Mouse (Mus musculus) layer of hippocampus, adult 2 months (tissue): ENCODE results near the gene Ptprm. TPM values are rescaled to one million over a fixed set of nuclear protein-coding genes. Genes with fewer than 3 reads are reported as not detected.

Experiments
- DNase-seq, 2 experiments: peaks; one replicate each; pipeline ENCODE4 v3.0.0; 2022; ENCODE audit warnings: low spot score in 2 of 2
- H3K27ac ChIP-seq: fragments of 200-600 bp; 2 replicates; pipeline ENCODE4 v1.8.1; 2022
- H3K4me3 ChIP-seq: fragments of 200-600 bp; 2 replicates; pipeline ENCODE4 v1.8.1; 2022; ENCODE audit warnings: mild to moderate bottlenecking
- CTCF ChIP-seq: fragments of 200-600 bp; conservative IDR thresholded peaks from 2 replicates; pipeline ENCODE4 v1.8.1; 2022; ENCODE audit warnings: antibody characterized with exemption, mild to moderate bottlenecking, moderate library complexity
- total RNA-seq, 2 experiments: library from RNA; stranded (reverse); gene quantifications; 2 replicates each; pipeline ENCODE4 v1.2.3; 2021

Ptprm gene
- total RNA-seq, 2 experiments from 2014 or later = 21.1 to 26.4 TPM

DNA sequence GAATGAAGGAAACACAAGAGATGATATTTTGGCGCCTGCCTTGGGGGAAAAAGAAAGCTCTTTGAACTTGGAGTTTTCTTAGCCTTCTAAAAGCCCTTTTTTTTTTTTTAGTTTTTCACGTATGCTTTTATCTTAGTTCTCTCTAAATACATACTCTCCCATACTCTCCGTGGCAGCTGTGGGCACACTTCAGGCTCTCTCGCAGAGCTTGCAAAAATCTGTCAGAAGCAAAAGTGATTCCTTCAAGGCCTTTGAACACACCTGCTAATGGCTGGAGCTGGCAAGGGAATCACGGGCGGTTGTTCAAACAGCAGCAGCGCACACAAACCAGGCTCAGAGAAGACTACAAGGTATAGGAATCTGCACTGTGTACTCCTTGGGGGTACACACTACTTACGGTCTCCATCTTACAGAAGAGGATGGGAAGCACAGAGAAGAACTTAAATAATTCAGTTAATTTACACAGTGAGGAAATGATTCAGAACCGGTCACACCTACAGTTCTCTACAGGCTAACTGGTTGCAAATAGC is 55.9 kb downstream of the Ptprm start:
- DNase-seq = no peak
- Histone ChIP-seq H3K27ac (no peak overlapping the region), H3K4me3 (no peak overlapping the region)
- TF ChIP-seq CTCF = no peak

- Histone ChIP-seq H3K4me3 (no peak overlapping the region), H3K27ac (no peak overlapping the region)
- no peak for TF ChIP-seq CTCF
- DNase-seq = no peak
These were observed 57.4 kb downstream of the Ptprm start for GRCm38 (mm10) chr17:67296604-67297595.

DNA sequence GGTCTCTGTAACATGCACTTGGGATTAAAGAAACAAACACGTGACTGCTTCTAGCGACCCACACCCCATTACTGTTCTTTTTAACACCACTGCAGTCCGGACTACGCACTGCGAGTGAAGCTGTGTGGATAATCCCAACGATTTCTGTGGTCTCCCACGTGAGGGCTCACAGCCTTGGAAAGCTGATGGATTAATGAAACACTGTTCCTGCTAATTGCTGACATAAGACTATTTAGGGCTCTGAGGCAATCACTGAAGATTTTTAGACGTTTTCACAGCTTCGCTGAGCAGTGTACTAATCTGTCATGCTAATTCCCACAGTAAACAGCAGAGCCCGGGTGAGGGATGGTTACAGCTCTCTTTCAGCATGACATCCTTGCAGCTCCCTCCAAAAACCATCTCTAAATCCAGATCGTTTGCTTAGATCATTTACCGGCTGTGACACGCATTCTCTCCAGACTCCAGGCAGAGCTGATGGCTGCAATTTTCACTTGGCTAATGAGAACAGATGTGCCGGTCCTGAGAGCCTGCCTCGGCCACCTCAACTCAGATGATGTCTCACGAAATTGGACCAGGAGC is 63.5 kb downstream of the Ptprm start:
- TF ChIP-seq CTCF = no peak
- peak in 1 of 2 experiments; percentile 19 for DNase-seq
- peak overlapping the region; percentile 43 for H3K4me3 ChIP-seq
- H3K27ac ChIP-seq = peak overlapping the region; percentile 36; the same call in 1 of the 2 replicates

GRCm38 (mm10) chr17:67287501-67287900 is 66.8 kb downstream of the Ptprm start:
- TF ChIP-seq CTCF = no peak
- H3K4me3 ChIP-seq = no peak overlapping the region
- no peak overlapping the region for H3K27ac ChIP-seq
- peak; percentile 30 to 34 for DNase-seq

DNA sequence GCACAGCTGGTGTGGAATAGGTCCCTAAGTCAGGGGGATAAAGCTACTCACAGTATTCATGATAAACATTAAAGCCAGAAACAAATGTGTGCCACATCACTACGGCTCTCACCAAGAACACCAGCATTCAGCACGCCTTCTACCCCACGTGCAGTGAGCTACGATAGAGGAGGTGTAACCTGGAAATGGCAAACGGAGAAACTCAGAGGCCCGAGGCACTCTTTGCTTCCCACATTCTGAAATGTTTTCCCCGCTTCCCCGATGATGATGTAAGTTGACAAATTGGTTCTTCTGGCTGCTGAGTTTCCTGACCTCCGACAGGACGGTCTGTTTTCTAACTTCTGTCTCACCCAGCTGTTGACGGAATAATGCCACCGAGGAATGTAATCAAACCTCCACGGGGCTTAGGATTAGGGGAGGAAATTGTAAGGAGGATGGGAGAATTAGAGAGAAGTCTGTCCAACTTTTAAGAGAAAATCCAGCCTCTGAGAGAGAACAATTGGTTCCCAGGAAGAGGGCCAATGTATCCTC is 72.6 kb downstream of the Ptprm start:
- no peak for DNase-seq
- TF ChIP-seq CTCF = no peak
- no peak overlapping the region for H3K4me3 ChIP-seq
- H3K27ac ChIP-seq = no peak overlapping the region

GRCm38 (mm10) chr17:67277124-67277910 is 76.9 kb downstream of the Ptprm start:
- Histone ChIP-seq H3K27ac (no peak overlapping the region), H3K4me3 (no peak overlapping the region)
- no peak for DNase-seq
- TF ChIP-seq CTCF = no peak

- no peak for TF ChIP-seq CTCF
- H3K4me3 ChIP-seq = peak overlapping the region; percentile 9
- DNase-seq = peak; percentile 29 to 48
- peak overlapping the region; percentile 21; the same call in 1 of the 2 replicates for H3K27ac ChIP-seq
These were observed 79.6 kb downstream of the Ptprm start for GRCm38 (mm10) chr17:67274531-67275094.

- no peak for DNase-seq
- Histone ChIP-seq H3K27ac (no peak overlapping the region), H3K4me3 (no peak overlapping the region)
- TF ChIP-seq CTCF = no peak
These were observed 81.3 kb downstream of the Ptprm start for GRCm38 (mm10) chr17:67272928-67273327.

DNA sequence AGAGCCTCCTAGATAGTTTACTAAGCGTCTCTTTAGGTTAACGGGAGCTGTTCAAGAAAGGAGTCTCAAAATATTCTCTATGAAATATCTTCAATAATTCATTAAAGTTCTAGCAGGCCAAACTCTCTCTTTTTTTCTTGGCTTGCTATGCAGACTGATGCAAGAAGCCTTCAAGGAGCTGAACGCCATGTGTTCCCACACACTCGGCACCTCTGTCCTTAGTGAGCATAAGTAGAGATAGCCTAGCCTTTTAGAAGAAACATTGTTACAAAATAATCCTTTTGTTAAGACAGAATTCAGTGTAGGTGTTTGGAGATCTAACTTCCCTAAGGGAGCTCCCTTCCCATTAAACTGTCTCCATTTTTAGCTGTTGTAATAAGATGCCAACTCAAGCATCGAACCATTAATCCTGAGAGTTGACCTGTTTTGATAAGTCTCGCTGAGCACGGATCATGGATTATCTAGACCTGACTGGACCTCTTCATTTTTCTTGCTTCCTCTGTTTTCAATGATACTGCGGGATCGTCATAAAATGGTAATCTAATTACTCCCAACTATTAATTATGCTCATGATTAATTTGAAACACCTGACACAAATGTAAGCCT is 85.7 kb downstream of the Ptprm start:
- no peak for DNase-seq
- no peak for TF ChIP-seq CTCF
- Histone ChIP-seq H3K4me3 (no peak overlapping the region), H3K27ac (no peak overlapping the region)

GRCm38 (mm10) chr17:67266270-67266669 is 88.0 kb downstream of the Ptprm start:
- Histone ChIP-seq H3K4me3 (no peak overlapping the region), H3K27ac (no peak overlapping the region)
- DNase-seq = no peak
- TF ChIP-seq CTCF = no peak

- TF ChIP-seq CTCF = no peak
- no peak overlapping the region for H3K27ac ChIP-seq
- DNase-seq = no peak
- H3K4me3 ChIP-seq = no peak overlapping the region
These were observed 88.7 kb downstream of the Ptprm start for GRCm38 (mm10) chr17:67265520-67265919.

- no peak overlapping the region for H3K27ac ChIP-seq
- no peak for DNase-seq
- TF ChIP-seq CTCF = no peak
- H3K4me3 ChIP-seq = no peak overlapping the region
These were observed 89.5 kb downstream of the Ptprm start for GRCm38 (mm10) chr17:67264716-67265115.
